Mouse (Mus musculus) lung, embryonic 16.5 days (tissue): Measurements from ENCODE around the gene Gnrhr. TPM values are rescaled to one million over a fixed set of nuclear protein-coding genes. Genes with fewer than 3 reads are reported as not detected.

Experiments
- ATAC-seq: fragments of 200-750 bp; cut with Nextera tagmentation; 2 replicates; pipeline ENCODE4 v1.8.0; 2017; ENCODE audit warnings: low read depth, mild to moderate bottlenecking, moderate library complexity
- H3K27ac ChIP-seq: fragments of 300-500 bp; sonication (generic); 2 replicates; pipeline ENCODE4 v1.5.1; 2014; ENCODE audit warnings: mild to moderate bottlenecking, control low read depth, low read length
- H3K27me3 ChIP-seq: fragments of 300-500 bp; sonication (generic); 2 replicates; pipeline ENCODE4 v1.6.1; 2014; ENCODE audit warnings: low read depth, low read length, mixed read lengths; ENCODE audit not compliant: control insufficient read depth, insufficient read depth
- H3K36me3 ChIP-seq: fragments of 300-500 bp; sonication (generic); 2 replicates; pipeline ENCODE4 v1.6.1; 2014; ENCODE audit warnings: low read length; ENCODE audit not compliant: control insufficient read depth, insufficient read depth
- H3K4me1 ChIP-seq: fragments of 300-500 bp; sonication (generic); replicated peaks from 2 replicates; pipeline ENCODE4 v1.6.1; 2014; ENCODE audit warnings: low read length, mixed read lengths; ENCODE audit not compliant: control insufficient read depth, insufficient read depth
- H3K4me2 ChIP-seq: fragments of 300-500 bp; sonication (generic); 2 replicates; pipeline ENCODE4 v1.6.1; 2014; ENCODE audit warnings: low read depth, low read length, control low read depth
- H3K4me3 ChIP-seq: fragments of 300-500 bp; sonication (generic); 2 replicates; pipeline ENCODE4 v1.5.1; 2014; ENCODE audit warnings: mild to moderate bottlenecking, low read length, control low read depth
- H3K9ac ChIP-seq: fragments of 300-500 bp; sonication (generic); 2 replicates; pipeline ENCODE4 v1.6.1; 2014; ENCODE audit warnings: low read length, control low read depth
- H3K9me3 ChIP-seq: fragments of 300-500 bp; sonication (generic); 2 replicates; pipeline ENCODE4 v1.6.1; 2016; ENCODE audit warnings: low read length; ENCODE audit not compliant: control insufficient read depth
- WGBS: fragments of 180-500 bp; shearing (Covaris S2); extraction: QIAGEN DNeasy Blood & Tissue Kit; methylation state at CpG from one replicate; pipeline ENCODE4 v1.1.7; 2014; 5-methylcytosine and 5-hydroxymethylcytosine counted together
- polyA plus RNA-seq: library from polyadenylated mRNA; unstranded; fragments of >200 nt; fragmentation: Nextera tagmentation; extraction: Ambion mirVana; gene quantifications from 2 replicates; pipeline ENCODE4 v1.2.1, GENCODE M21; 2015

The Gnrhr gene
- 0.11 TPM in 1 of 2 replicates, not detected in the other for polyA plus RNA-seq

- H3K4me1 ChIP-seq: no peaks in the 10 kb centered on the region
- no peak within 1 kb of the TSS for H3K4me2 ChIP-seq
- no peak within 1 kb of the TSS for H3K9ac ChIP-seq
- H3K27me3 ChIP-seq: no peaks in the 10 kb centered on the region
- H3K9me3 ChIP-seq: no peaks in the 10 kb centered on the region
- ATAC-seq: no peak
- no peak within 1 kb of the TSS for H3K27ac ChIP-seq
- H3K36me3 ChIP-seq: no peaks in the 10 kb centered on the region
- 88% methylated on average over 10 of the region's 10 CpGs for WGBS
- no peak within 1 kb of the TSS for H3K4me3 ChIP-seq
Measured at GRCm38 (mm10) chr5:86197801-86198200, at the start of gene Gnrhr. TSS of gene Gnrhr (minus strand) at chr5:86197901.

- ATAC-seq: no peak
- no peak overlapping the region for H3K9ac ChIP-seq
- no peaks in the 10 kb centered on the region for H3K36me3 ChIP-seq
- no peaks in the 10 kb centered on the region for H3K9me3 ChIP-seq
- no peaks in the 10 kb centered on the region for H3K27me3 ChIP-seq
- H3K4me2 ChIP-seq: no peak overlapping the region
- 88% methylated on average over 11 of the region's 11 CpGs for WGBS
- no peak overlapping the region for H3K27ac ChIP-seq
- no peaks in the 10 kb centered on the region for H3K4me1 ChIP-seq
- no peak overlapping the region for H3K4me3 ChIP-seq
Measured at GRCm38 (mm10) chr5:86246559-86246958, 48.9 kb upstream of the Gnrhr start.

DNA sequence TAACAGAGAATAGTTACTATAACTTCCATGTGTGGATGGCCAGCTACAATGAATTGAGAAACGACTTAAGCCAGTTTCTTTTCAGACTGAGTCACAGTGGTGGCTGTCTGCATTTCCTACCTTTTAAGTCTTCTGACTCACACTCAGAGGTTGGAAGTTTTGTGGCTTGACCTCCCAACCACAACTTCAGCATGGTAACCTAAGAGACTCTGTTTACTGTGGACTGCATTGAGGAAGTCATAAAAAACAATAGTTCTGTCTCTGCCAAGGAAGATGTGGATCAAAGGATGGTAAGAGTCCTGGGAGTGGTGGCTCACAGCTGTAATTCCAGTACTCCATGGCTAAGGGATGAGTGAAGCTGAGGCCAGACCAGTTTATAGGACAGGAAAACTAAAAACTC lies 47.2 kb upstream of the Gnrhr start:
- no peaks in the 10 kb centered on the region for H3K27me3 ChIP-seq
- ATAC-seq: no peak
- no peaks in the 10 kb centered on the region for H3K36me3 ChIP-seq
- H3K4me1 ChIP-seq: no peaks in the 10 kb centered on the region
- WGBS: 36% methylated on average over 1 of the region's 1 CpGs
- H3K9me3 ChIP-seq: no peaks in the 10 kb centered on the region
- no peak overlapping the region for H3K27ac ChIP-seq
- no peak overlapping the region for H3K9ac ChIP-seq
- no peak overlapping the region for H3K4me2 ChIP-seq
- H3K4me3 ChIP-seq: no peak overlapping the region

GRCm38 (mm10) chr5:86244275-86244674 lies 46.6 kb upstream of the Gnrhr start:
- no peak for ATAC-seq
- no peaks in the 10 kb centered on the region for H3K27me3 ChIP-seq
- 64% methylated on average over 3 of the region's 3 CpGs for WGBS
- H3K36me3 ChIP-seq: no peaks in the 10 kb centered on the region
- no peaks in the 10 kb centered on the region for H3K9me3 ChIP-seq
- no peak overlapping the region for H3K9ac ChIP-seq
- H3K4me2 ChIP-seq: no peak overlapping the region
- no peaks in the 10 kb centered on the region for H3K4me1 ChIP-seq
- H3K27ac ChIP-seq: no peak overlapping the region
- H3K4me3 ChIP-seq: no peak overlapping the region

DNA sequence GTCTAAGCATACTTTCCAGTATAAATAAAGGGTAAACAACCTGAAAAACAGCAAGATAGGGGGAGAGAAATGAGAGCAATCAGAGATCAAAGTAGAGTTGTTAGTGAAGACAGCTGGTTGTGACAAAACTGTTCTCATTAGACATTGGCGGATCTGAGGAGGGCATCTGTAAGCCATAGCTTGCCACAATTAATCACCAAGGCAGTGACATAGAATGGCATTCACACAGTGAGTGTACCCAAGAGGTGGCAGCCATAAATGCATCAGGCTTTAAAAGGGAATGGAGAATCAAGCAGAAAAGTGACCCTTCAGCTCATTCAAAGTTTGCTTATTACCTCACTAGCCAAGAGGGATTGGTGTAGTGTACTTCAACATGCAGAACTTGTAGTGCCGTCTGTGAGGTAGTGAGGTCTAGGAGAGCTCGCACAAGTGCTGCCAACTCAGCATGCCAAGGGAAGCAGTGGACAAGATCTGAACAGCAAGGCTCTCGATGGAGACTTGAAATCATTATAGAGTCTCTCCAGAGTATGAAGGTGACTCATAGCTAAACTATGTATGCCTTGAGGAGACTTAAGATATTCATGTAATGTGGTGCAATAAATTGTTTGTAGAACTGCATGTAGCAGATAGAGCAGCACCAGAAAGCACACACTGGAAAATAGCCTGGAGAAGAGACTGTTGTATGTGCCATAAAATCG lies 29.6 kb upstream of the Gnrhr start:
- H3K36me3 ChIP-seq: no peaks in the 10 kb centered on the region
- 54% methylated on average over 5 of the region's 5 CpGs for WGBS
- peak; percentile 97 for ATAC-seq

GRCm38 (mm10) chr5:86191356-86191755 lies 6.3 kb downstream of the Gnrhr start:
- 17% methylated on average over 4 of the region's 4 CpGs for WGBS
- H3K9me3 ChIP-seq: no peaks in the 10 kb centered on the region
- H3K27ac ChIP-seq: no peak overlapping the region
- no peak overlapping the region for H3K4me2 ChIP-seq
- no peak overlapping the region for H3K9ac ChIP-seq
- H3K4me3 ChIP-seq: no peak overlapping the region
- H3K4me1 ChIP-seq: no peaks in the 10 kb centered on the region
- no peaks in the 10 kb centered on the region for H3K27me3 ChIP-seq
- ATAC-seq: no peak
- no peaks in the 10 kb centered on the region for H3K36me3 ChIP-seq

More for the DNA sequence above, 29.6 kb upstream of the Gnrhr start:
- Histone ChIP-seq H3K27ac (peak overlapping the region; percentile 49; the same call in 1 of the 2 replicates), H3K9me3 (no peaks in the 10 kb centered on the region), H3K4me3 (no peak overlapping the region), H3K4me2 (no peak overlapping the region), H3K4me1 (no peaks in the 10 kb centered on the region), H3K27me3 (no peaks in the 10 kb centered on the region), H3K9ac (no peak overlapping the region)

DNA sequence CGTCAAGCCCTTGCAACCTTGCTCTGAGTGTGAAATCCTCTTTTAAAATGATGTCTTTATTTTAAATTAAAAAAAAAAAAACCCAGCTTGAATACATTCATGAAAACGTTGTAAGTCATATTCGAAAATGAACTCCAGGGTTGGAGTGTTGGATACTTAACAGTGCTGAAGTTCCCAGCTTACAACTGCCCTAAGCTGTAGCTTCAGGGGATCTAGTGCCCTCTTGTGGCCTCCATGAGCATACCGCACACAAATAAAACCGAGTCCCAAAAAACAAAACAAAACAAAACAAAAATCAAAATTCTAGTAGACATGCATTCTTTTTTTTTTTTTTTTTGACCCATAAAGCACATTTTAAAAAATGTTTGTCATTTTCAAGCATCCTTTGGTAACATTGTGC lies 6.9 kb downstream of the Gnrhr start:
- H3K9me3 ChIP-seq: no peaks in the 10 kb centered on the region
- ATAC-seq: no peak
- H3K4me3 ChIP-seq: no peak overlapping the region
- no peak overlapping the region for H3K27ac ChIP-seq
- H3K4me1 ChIP-seq: no peaks in the 10 kb centered on the region
- H3K9ac ChIP-seq: no peak overlapping the region
- H3K36me3 ChIP-seq: no peaks in the 10 kb centered on the region
- H3K27me3 ChIP-seq: no peaks in the 10 kb centered on the region
- H3K4me2 ChIP-seq: no peak overlapping the region
- WGBS: 22% methylated on average over 5 of the region's 5 CpGs

- Histone ChIP-seq H3K27me3 (no peaks in the 10 kb centered on the region), H3K36me3 (no peaks in the 10 kb centered on the region), H3K27ac (no peak overlapping the region), H3K9ac (no peak overlapping the region), H3K9me3 (no peaks in the 10 kb centered on the region), H3K4me3 (no peak overlapping the region), H3K4me2 (no peak overlapping the region), H3K4me1 (no peaks in the 10 kb centered on the region)
- WGBS: 54% methylated on average over 15 of the region's 15 CpGs
- no peak for ATAC-seq
Measured at GRCm38 (mm10) chr5:86190290-86190689, 7.4 kb downstream of the Gnrhr start.

- no peak overlapping the region for H3K9ac ChIP-seq
- ATAC-seq: no peak
- H3K27me3 ChIP-seq: no peaks in the 10 kb centered on the region
- H3K4me2 ChIP-seq: no peak overlapping the region
- no peaks in the 10 kb centered on the region for H3K36me3 ChIP-seq
- 57% methylated on average over 6 of the region's 6 CpGs for WGBS
- no peak overlapping the region for H3K4me3 ChIP-seq
- H3K9me3 ChIP-seq: no peaks in the 10 kb centered on the region
- H3K27ac ChIP-seq: no peak overlapping the region
- H3K4me1 ChIP-seq: no peaks in the 10 kb centered on the region
Measured at GRCm38 (mm10) chr5:86187441-86187840, 10.3 kb downstream of the Gnrhr start.
